Mouse (Mus musculus) mouse embryonic stem cell (cell line): Measurements from ENCODE around the gene Sfxn1.

Source experiments
- in situ Hi-C, 2 experiments: fragments of 300-500 bp; cut with MboI; formaldehyde crosslinking; loops; 1 replicate in 1 of 2; 3 replicates in 1 of 2; pipeline ENCODE4 v1.14.3; 2019 to 2020; ENCODE audit warnings: low sequenced_read_pairs in 2 of 2, low pct_unique_long_range_greater_than_20kb in 1 of 2, mixed read lengths in 1 of 2; ENCODE audit not compliant: unreplicated experiment in 1 of 2

Gene Sfxn1

GRCm38 (mm10) chr13:54071606-54072331, at the start of gene Sfxn1:
Gene Sfxn1 (plus strand): TSS chr13:54071869.
- in situ Hi-C loops, result loop anchor here in 1 of 2 experiments (25.0 kb wide), 1 partner anchor 284 kb away; no protein-coding TSS in a partner anchor

GRCm38 (mm10) chr13:54023311-54023710, 48.4 kb upstream of the Sfxn1 start:
- in situ Hi-C loops, result no loop called here

DNA sequence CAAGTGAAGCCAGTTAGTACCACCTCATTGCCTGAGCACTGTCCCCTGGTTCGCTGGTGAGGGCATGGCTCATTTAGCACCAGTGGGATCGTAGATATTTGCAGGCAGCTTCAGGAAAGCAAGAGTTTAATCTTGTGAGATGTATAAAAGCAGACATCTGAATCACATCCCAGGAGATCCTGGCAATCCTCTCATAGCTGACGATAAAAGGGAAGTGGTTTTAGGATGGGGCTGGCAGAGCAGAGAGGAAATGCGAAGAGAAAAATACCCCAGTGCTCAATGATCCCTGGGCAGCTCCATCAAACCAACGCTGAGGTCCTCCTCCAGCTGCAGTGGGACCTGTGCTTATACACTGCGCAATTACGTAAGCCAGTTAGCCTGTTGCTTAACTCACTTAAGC, 44.6 kb upstream of the Sfxn1 start:
- in situ Hi-C loops, result no loop called here

- in situ Hi-C loops, result no loop called here
These were observed 38.0 kb upstream of the Sfxn1 start for GRCm38 (mm10) chr13:54033653-54034052.

DNA sequence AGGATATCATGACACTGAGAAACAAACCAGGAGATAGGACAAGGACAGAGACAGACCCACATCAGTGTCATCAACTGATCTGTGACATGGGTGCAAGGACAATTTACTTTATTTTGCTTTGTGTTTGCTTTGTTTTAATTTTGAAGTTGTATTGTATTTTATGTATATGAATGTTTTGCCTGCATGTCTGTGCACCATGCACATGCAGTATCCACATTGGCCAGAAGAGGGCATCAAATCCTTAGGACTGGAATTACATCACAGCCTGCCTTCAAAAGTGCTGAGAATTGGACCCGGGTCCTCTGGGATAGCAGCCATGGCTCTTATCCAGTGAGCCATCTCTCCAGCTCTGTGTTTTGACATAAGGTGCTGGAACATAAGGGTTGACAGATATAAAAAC, 36.1 kb upstream of the Sfxn1 start:
- in situ Hi-C loops, result no loop called here

DNA sequence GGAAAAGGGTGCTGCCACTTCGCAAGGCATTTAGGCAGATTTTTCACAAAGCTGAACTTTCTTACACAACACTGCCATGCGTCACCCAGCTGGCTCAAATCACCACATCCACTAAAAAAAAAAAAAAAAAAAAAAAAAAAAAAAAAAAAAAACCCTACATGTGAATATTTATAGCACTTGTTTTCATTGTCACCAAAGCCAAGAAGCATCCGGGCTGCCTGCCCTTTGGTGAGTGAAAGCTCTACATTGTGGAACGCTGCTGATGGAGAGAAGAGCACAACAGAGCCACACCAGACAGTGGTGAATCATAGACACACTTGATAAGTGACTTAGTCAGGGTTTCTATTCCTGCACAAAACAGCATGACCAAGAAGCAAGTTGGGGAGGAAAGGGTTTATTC, 33.7 kb upstream of the Sfxn1 start:
- in situ Hi-C loops, result no loop called here

DNA sequence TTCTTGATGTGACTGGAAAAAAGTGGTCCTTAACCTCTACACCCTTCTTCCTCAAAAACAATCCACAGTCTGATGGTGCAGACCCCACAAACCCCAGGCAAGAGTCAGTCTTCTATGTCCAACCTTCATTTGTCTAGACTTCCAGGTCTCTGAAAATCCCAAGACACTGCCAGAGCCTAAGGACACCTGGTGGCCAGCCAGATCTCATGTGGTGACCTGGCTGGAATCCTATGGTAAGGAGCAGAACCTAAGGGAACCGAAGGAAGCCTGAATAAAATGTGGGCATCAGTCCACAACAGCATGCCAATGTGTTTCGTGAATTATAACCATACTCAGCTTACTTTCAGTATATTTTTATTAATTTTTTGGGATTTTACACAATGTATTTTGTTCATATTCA, 31.4 kb upstream of the Sfxn1 start:
- in situ Hi-C loops, result no loop called here

DNA sequence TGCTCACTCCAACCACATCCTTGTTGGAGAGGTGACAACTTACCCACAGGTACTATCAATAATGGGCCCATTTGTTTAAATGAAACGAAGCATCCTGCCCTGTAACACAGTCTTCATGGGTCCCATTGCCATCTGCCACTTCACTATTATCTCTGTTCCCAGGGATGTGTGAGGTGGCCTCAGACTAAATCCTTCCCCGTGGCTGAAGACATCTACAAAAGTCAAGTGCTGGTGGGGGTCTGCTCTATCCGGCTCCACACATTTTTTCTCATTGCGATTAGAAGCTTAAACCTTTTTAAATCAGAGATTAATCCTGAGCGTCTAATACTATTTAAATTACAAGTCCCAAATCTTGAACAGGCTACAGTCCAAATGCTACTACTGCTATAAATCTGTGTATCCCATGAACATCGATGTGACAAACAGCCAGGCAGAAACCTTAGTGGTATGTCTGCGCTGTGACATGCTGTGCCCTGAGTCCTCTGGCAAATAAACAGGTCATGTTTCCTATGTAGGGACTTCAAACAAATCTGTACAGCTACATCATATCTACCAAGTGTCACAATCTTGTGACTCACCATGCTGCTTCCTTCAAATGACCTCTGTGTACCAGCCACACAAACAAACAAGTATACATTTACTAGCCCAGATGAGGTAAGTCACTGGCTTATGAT, 22.9 kb upstream of the Sfxn1 start:
- in situ Hi-C loops, result no loop called here

DNA sequence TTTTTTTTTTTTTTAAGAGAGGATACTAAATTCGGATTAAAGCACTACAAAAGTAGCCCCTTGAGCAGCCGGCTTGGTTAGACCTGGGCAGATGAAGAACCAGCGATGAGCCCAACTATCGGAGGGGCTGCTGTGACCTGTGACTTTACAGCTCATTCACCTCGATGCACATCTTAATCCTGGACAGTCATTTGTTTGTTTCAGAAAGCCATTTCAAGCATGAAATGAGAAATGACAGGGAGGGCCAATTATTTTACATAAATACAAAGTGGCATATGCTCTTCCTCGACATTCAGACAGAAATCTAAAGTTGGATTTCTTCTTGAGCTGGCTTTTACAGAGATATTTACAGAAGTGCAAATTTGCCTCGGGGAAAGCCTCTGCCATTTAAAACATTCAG, 20.0 kb upstream of the Sfxn1 start:
- in situ Hi-C loops, result loop anchor here (10.0 to 25.0 kb wide), 3 partner anchors 237 to 267 kb away; no protein-coding TSS in a partner anchor

DNA sequence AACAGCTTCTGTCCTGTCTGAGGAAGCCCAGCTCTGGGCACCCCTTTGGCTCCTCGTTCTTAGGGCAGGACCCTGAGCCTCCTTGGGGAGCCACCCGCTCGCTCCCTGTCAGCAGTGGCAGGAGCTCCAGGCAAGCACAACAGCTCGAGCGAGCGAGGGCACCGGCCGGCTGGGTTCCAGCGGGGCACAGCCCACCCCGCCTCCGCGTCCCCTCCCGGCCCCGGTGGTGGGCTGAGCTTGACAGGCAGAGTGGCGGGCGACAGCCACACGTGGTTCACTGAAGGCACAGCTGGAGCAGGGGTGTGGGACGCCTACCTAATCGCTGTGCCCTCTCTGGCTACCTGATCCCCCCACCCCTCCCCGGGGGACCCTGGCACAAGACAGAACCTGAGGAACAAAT, 16.7 kb upstream of the Sfxn1 start:
- in situ Hi-C loops, result loop anchor here (10.0 to 25.0 kb wide), 3 partner anchors 240 to 270 kb away; no protein-coding TSS in a partner anchor

GRCm38 (mm10) chr13:54055448-54055861, 16.2 kb upstream of the Sfxn1 start, which contains the start of gene Drd1:
Gene Drd1 (minus strand): TSS chr13:54055705.
- in situ Hi-C loops, result loop anchor here (10.0 to 25.0 kb wide), 3 partner anchors 241 to 271 kb away; no protein-coding TSS in a partner anchor

- in situ Hi-C loops, result loop anchor here in 1 of 2 experiments (25.0 kb wide), 1 partner anchor 275 kb away; no protein-coding TSS in a partner anchor
These were observed 9.6 kb upstream of the Sfxn1 start for GRCm38 (mm10) chr13:54062068-54062467.

- in situ Hi-C loops, result loop anchor here in 1 of 2 experiments (25.0 kb wide), 1 partner anchor 276 kb away; no protein-coding TSS in a partner anchor
These were observed 8.4 kb upstream of the Sfxn1 start for GRCm38 (mm10) chr13:54063292-54063691.

- in situ Hi-C loops, result loop anchor here in 1 of 2 experiments (25.0 kb wide), 1 partner anchor 279 kb away; no protein-coding TSS in a partner anchor
These were observed 5.5 kb upstream of the Sfxn1 start for GRCm38 (mm10) chr13:54066081-54066746.

- in situ Hi-C loops, result loop anchor here in 1 of 2 experiments (25.0 kb wide), 1 partner anchor 280 kb away; no protein-coding TSS in a partner anchor
These were observed 4.0 kb upstream of the Sfxn1 start for GRCm38 (mm10) chr13:54067617-54068166.

- in situ Hi-C loops, result loop anchor here in 1 of 2 experiments (25.0 kb wide), 1 partner anchor 284 kb away; no protein-coding TSS in a partner anchor
These were observed 658 bp upstream of the Sfxn1 start for GRCm38 (mm10) chr13:54071011-54071410.

- in situ Hi-C loops, result loop anchor here in 1 of 2 experiments (25.0 kb wide), 1 partner anchor 285 kb away; no protein-coding TSS in a partner anchor
These were observed 923 bp downstream of the Sfxn1 start for GRCm38 (mm10) chr13:54072526-54073057.

DNA sequence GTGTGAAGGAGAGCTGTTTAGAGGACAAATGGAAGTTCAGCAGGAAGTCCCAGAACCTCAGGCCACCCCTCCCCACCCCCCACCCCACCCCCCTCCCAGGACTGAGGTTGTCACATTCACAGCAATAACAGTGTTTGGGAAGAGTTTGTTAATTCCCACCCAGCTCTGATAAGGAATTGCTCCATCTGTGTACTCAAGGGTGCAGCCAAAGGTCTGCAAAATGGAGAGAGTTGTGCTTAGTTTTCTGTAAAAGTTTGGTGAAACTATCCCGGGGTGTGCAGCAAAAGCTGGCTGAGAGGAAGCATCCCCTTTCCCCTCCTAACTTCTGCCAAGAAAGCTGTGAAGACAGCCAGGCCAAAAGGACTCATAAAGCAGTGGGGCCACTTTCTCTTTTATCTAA, 1.4 kb downstream of the Sfxn1 start:
- in situ Hi-C loops, result loop anchor here in 1 of 2 experiments (25.0 kb wide), 1 partner anchor 286 kb away; no protein-coding TSS in a partner anchor
